Mouse (Mus musculus): ENCODE results near the gene Gch1.

- TF ChIP-seq POLR2A (IDR thresholded peaks at IDR 0.05; ENCODE audit: borderline replicate concordance, extremely low read depth, insufficient read depth, insufficient read length, poor library complexity, severe bottlenecking) (no peak), CTCF (IDR thresholded peaks at IDR 0.05; ENCODE audit: borderline replicate concordance, extremely low read depth, insufficient read depth, insufficient read length) (no peak)
Measured at GRCm38 (mm10) chr14:47138853-47139252, 50.4 kb downstream of the Gch1 start.
